Mouse (Mus musculus): ENCODE measurements around the gene Myt1.

- TF ChIP-seq CTCF (IDR thresholded peaks at IDR 0.05; ENCODE audit: borderline replicate concordance, insufficient read depth, low read length) (no peak), POLR2A (IDR thresholded peaks at IDR 0.05; ENCODE audit: low read depth, low read length) (no peak)
These were observed 10.1 kb downstream of the Myt1 start for GRCm38 (mm10) chr2:181773203-181773602.

Measured in embryonic fibroblast, embryonic 13.5 days (primary cell).